Mouse (Mus musculus): ENCODE data around the gene Tsga10ip.
A peak's percentile ranks its signal among the peaks of the same experiment; 100 is the strongest.
"Not testable (repeated sequence)": the region's sequence is repeated elsewhere in the genome, so short reads cannot be mapped to it uniquely, and the experiment has no call there.

Tsga10ip gene

GRCm38 (mm10) chr19:5423561-5423960 is 21.2 kb upstream of the Tsga10ip start:
- peak; percentile 61 for DNase-seq

- DNase-seq, result no peak
Measured at GRCm38 (mm10) chr19:5422895-5423443, 20.6 kb upstream of the Tsga10ip start.

DNA sequence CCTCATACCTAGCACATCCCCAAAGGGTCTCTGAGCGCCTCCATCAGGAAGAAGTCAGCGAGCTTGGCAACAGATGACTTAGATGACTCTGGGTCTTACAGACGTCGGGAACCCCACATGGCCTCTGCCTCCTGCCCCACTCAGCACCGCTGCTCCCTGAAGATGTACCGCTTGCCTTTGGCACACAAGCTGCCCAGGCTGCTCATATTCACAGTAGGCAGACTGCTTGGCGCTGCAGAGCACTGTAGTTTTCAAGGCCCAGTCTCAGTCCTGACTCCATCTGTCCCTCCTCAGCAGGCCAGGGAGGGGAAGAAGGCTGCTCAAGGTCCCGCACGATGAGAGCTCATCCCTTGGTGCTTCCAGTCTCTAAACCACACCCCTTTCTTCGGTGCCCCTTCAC is 19.9 kb upstream of the Tsga10ip start:
- DNase-seq, result peak; percentile 63

DNA sequence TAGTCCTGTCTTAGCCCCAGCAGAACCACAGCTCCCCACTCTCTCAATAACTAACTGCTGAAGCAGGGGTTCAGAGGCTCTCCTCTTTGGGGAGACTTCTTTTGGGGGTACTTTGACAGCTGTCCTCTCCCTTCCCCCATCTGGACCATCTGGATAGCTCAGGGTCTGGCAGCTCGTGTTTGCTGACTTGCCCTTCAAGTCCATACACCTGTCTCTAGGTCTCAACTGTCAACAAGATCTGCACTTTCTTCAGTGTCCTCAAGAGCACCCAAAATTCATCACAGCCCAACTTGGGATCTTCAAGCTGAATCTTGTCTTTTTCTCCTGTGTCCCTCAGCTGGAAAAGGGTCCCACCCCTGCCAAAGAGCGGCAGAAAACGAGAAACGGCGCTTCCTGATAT is 19.5 kb upstream of the Tsga10ip start:
- no peak for DNase-seq

DNA sequence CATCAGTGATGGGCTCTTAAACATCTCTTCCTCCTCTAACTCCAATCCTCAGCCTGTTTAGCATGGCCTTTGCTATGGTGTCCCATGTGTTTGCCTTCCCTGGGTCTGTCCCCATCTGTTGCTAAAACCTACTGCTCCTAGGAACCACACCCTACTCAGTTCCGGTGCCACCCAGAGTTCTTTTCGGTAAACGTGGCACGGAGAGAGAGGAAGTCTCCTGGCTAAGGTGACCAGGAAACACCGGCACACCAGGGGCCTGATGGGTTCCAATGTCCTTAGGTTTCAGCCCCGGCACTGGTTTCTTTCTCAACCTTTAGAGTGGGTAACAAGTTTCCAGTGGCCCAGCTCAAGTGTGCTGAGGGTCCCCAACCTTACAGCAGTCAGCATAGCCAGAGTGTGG is 18.3 kb upstream of the Tsga10ip start:
- DNase-seq, result no peak

GRCm38 (mm10) chr19:5419630-5420029 is 17.3 kb upstream of the Tsga10ip start:
- no peak for DNase-seq

DNA sequence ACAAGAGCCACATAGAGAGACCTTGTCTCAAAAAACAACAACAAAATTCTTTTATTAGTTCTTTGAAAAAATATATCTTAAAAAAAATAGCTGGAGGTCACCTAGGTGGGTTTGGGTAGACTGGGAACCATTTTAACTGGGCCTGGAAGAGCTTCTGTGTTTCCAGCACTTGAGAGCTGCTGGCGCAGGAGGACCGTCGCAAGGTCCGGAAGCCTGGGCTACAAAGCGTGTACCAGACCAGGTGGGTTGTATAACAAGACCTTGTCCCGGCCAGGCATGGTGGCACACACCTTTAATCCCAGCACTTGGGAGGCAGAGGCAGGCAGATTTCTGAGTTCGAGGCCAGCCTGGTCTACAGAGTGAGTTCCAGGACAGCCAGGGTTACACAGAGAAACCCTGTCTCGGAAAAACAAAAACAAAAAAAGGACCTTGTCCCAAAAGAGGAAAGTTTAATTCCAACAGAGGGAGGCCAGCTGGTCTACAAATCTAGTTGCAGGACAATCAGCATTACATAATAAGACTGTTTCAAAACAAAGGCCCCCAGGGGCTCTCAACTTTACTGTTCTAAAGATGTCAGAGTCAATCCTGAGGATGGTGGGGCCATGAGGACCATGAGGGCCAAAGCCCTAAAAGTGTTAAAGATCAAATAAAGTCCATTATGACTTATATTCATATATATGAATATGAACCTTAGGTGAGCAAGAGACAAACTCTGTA is 16.6 kb upstream of the Tsga10ip start:
- DNase-seq, result no peak

GRCm38 (mm10) chr19:5414534-5414957 is 12.2 kb upstream of the Tsga10ip start:
- DNase-seq, result no peak

- DNase-seq, result no peak
Measured at GRCm38 (mm10) chr19:5413840-5414239, 11.5 kb upstream of the Tsga10ip start.

DNA sequence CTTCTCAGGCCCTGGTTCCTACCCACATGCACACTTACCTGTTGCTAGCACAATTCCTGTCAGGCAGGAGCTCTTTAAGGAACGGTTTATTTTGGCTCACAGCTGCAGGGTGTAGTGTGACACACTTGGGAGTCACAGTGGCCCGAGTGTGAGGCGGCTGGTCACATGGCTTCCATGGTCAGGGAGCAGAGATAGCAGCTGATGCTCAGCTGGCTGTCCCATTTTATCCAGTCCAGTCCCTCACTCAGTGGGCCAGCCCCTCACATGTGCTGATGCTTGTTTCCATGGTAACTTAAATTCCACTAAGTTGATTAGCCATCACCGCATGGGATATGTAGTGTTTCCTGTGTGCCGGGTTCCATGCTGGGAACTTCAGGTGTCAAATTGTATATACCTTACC is 9.6 kb upstream of the Tsga10ip start:
- DNase-seq, result no peak

- DNase-seq, result no peak
Measured at GRCm38 (mm10) chr19:5410641-5411040, 8.3 kb upstream of the Tsga10ip start.

DNA sequence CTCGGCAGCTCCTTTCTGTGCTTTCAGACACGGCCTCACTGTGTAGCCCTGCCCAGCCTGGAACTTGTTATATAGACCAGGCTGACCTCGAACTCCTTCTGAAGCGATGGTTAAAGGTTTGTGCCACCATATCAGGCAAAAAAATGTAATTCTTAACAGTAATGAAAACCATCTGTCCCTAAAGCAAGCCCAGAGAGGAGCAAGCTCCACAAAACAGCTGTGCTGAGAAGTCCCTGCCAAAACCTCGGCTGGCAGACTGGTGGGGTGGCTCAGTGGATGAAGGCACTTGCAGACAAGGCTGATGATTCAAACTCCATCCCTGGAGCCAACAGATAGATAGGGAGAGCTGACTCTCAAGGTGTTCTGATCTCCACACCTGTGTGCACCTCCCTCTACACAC is 6.7 kb upstream of the Tsga10ip start:
- no peak for DNase-seq

GRCm38 (mm10) chr19:5408057-5409001 is 6.0 kb upstream of the Tsga10ip start:
- no peak for DNase-seq

GRCm38 (mm10) chr19:5407133-5407532 is 4.8 kb upstream of the Tsga10ip start:
- DNase-seq, result peak; percentile 87

GRCm38 (mm10) chr19:5406531-5407126 is 4.3 kb upstream of the Tsga10ip start:
- peak; percentile 82 for DNase-seq

DNA sequence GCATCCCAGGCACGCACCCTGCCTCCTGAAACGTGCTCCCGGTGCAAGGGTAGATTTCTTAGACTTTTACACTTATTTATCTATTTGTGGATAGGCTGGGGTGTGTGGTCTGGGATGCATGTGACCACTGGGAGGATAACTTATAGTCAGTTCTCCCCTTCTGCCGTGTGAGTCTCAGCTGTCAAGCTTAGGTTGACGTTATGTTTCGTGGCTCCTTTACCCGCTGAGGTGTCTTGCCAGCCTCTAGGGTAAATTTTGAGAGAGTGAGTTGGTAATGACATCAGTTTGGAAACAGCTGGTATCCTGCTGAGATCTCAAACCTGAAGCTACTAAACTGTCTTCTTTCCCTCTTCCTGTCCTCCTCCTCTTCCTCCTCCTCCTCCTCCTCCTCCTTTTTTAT is 3.6 kb upstream of the Tsga10ip start:
- DNase-seq, result no peak

DNA sequence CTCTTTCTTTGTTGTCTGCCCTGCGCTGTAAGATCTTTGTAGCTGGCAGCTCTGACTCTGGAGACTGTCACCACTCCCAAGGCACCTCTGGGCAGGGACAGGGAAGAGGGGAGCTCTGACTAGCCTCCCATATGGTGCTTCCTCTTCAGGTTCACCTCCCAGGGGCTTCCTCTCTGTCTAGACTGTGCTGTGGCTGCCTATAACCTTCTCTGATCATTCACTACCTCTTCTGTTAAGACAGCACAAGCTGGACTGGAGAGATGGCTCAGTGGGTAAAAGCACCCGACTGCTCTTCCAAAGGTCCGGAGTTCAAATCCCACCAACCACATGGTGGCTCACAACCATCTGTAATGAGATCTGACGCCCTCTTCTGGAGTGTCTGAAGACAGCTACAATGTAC is 1.3 kb downstream of the Tsga10ip start:
- not testable (repeated sequence) for DNase-seq

- DNase-seq, result no peak
Measured at GRCm38 (mm10) chr19:5395371-5395770, 7.0 kb downstream of the Tsga10ip start.

- peak; percentile 73 for DNase-seq
Measured at GRCm38 (mm10) chr19:5394168-5394567, 8.2 kb downstream of the Tsga10ip start.

DNA sequence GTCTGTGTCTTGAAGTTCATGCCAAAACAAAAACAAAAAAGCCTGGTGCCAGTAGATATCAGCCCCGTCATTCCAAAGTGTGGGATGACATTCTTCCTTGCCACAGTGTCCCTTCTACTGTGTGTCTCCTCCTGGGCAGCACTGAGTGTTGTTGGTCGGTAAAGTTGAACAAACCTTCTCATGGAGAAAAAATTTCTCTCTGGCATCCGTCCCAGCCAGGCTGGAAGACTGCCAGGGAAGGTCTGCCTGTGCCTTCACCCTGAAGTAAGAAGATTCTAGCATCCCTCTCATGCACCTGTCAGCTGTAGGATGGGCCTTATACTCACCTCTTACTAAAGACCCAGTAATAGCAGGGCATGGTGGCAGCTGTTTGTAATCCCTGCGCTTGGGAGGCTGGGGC is 9.4 kb downstream of the Tsga10ip start:
- DNase-seq, result peak; percentile 84

DNA sequence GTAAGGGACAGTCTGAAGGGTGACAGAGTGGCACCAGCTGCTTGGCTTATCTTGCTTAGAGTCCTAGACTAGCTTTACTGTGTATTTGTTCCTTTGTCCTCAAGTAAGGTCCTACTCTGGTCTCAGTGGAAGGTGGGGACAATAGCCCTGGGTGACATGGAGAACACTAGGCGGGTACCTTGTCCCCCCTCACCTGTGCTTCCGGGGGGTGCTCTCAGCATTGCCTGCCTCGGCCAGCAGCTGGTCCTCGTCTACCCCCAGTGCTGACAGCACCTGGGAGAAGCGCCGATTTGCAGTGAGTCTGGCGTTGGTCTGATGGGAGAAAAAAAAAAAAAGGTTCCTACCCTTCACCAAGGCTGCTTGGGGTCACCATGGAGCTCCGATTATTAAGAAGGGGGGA is 11.9 kb downstream of the Tsga10ip start:
- DNase-seq, result no peak

GRCm38 (mm10) chr19:5389647-5390046 is 12.7 kb downstream of the Tsga10ip start:
- DNase-seq, result no peak

GRCm38 (mm10) chr19:5388588-5389242 is 13.6 kb downstream of the Tsga10ip start, which contains the start of gene Sart1:
TSS of gene Sart1 (minus strand) at chr19:5388703.
- DNase-seq, result peak; percentile 95

Measured in cerebellum, adult 9-10 months (tissue).